Mouse (Mus musculus): ENCODE measurements at regions not wholly inside any gene's neighbourhood (a gene's known extent, or its start where the extent isn't known, plus 50 kb on each side); places are given as distances from the start of the nearest gene placed in this dataset.

DNA sequence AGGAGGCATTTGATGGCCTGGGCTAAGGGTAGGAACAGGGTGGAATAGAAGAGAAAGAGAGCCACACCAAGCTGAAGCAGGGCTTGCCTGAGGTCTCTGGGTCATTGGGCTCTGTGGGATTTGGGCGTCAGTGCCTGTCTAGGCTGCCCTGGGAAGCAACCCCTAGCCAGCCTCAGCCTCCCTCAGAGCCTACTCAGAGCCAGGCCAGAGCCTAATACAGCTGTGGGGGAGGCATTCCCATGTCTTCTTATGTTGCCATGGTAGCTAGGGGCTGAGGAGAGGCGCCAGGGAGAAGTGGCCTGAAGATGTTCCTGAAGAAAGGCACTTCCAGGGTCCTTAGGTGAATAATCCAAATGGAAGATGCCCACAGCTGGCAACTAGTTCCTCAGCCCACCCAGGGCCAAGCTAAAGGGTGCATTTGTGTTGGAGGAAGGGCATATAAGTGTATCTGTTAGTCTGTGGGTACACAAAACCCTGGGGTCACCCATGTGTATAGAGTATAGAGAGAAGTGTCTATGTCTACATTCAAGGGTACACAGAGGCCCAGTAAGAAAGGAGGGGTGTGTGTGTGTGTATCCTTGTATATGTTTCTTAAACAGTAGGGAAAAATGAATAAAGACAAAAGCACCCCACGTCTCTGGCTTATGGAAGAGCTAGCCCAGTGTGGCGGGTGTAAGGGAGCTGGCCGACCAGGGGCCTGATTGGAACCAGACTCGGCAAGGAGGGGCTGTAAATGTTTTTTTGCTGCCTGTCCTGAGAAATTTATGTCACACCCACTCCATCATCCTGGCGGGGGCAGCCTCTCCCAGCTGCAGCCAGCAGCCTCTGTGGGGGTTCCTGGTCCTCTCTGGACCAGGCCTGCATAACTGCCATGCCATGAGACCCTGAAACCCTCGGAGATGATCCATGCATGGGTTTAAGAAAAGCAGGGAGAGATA, 134.2 kb downstream of the Pja1 start:
- no peak for TF ChIP-seq CTCF (IDR thresholded peaks at IDR 0.05)
- intact Hi-C loops (cut with DNase I), result no loop called here
- no peak for DNase-seq (ENCODE audit: extremely low spot score in 1 of 2, low spot score in 2 of 2)
- Histone ChIP-seq H3K4me3 (no peak overlapping the region), H3K27ac (no peak overlapping the region)

DNA sequence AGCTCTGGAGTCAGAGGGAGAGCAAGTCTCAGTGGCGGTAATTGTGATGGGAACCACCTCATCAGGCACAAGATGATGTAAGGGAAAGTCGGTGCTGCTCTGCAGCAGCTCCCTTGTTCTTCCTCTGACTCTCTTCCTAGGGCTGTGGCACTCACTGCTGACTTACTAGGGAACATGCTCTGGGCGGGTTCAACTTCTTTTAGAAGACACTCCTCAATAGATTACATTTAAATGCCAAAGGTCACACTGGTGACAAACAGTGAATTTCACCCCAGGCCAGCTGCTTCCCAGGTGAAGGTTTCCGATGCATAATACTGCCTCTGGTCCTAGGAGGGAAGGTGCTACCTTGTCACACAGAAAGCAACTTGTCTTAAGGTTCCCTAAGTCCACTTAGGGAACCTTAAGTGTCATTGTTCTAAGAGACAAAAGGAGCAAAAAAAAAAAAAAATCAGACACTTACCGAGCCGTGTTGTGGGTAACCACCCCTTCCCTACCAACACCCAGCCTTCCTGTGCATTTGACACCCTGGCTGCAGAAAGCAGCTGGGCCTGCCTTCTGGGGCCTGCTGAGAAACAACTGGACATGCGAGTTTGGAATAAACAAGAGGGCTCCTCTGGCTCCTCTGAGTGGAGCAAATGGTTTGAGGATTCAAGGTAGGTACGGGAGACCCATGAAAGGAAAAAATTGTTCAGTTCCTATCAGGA, 135.0 kb downstream of the Pja1 start:
- Histone ChIP-seq H3K4me3 (no peak overlapping the region), H3K27ac (no peak overlapping the region)
- intact Hi-C loops (cut with DNase I), result no loop called here
- no peak for DNase-seq (ENCODE audit: extremely low spot score in 1 of 2, low spot score in 2 of 2)
- no peak for TF ChIP-seq CTCF (IDR thresholded peaks at IDR 0.05)

DNA sequence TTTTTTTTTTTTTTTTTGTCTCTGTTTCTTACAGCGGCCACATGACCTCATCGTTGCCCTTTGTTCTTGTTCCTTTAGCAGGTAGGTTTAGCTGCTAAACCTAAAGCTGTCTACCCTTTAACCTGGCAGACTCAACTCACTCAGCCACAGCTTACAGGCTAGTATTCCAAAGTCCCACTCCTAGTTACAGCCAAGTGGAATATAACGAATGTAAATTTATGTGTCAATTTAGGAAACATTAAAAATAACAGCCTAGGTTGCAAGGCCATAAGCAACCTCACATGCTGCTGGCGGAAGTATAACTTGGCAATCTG, 138.7 kb downstream of the Pja1 start:
- no peak overlapping the region for H3K4me3 ChIP-seq
- intact Hi-C loops (cut with DNase I), result no loop called here
- no peak for TF ChIP-seq CTCF (IDR thresholded peaks at IDR 0.05)
- DNase-seq (ENCODE audit: extremely low spot score in 1 of 2, low spot score in 2 of 2), result no peak
- H3K27ac ChIP-seq, result no peak overlapping the region

DNA sequence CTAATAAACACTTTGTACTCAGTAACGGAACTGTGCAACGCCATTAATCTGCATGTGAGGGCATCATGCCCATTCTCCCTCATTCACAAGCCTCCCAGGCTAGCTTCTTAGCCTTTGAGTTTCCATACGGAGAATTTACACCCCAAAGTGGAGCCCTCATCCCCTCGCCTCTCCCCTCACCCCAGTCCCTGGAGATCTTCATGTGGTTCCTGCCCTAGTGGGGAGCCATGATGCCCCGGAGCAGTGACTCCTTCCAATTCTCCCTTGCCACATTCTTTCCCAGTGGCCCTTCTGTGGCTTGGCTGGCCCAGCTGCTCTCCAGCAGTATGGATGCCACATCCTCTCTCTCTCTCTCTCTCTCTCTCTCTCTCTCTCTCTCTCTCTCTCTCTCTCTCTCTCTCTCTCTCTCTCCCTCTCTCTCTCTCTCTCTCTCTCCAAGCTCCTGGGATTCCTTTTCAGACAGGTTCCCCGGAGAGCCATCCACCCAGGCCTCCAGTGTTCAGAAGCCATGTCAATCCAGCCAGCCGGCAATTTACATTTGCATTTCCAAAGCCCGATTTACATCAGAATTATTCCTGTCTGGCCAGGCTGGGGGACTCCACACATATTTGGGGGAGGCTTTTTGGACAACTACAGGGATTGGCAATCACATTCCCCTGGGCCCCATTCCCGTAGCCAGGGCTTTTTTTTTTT, 139.2 kb downstream of the Pja1 start:
- intact Hi-C loops (cut with DNase I), result no loop called here
- TF ChIP-seq CTCF (IDR thresholded peaks at IDR 0.05), result no peak
- Histone ChIP-seq H3K4me3 (no peak overlapping the region), H3K27ac (no peak overlapping the region)
- no peak for DNase-seq (ENCODE audit: extremely low spot score in 1 of 2, low spot score in 2 of 2)

DNA sequence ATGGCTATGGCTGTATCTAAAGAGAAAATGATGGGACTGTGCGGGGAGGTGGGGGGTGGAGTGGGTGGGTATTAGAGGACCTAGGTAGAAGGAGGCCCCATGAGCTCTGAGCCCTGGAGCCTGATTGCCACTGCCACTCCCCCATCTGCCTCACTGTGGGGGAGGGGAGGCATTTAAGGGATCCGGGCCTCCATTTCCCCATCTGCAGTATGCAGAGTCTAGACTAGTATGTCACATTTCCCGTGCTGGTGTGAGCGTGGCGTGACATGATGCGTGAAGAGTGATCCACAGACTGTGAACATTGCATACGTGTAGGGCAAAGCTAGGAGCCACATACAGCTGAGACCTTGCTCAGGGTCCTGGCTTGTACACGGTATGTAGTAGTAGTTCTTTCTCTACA, 140.7 kb downstream of the Pja1 start:
- no peak for DNase-seq (ENCODE audit: extremely low spot score in 1 of 2, low spot score in 2 of 2)
- TF ChIP-seq CTCF (IDR thresholded peaks at IDR 0.05), result no peak
- Histone ChIP-seq H3K27ac (no peak overlapping the region), H3K4me3 (no peak overlapping the region)
- intact Hi-C loops (cut with DNase I), result no loop called here

DNA sequence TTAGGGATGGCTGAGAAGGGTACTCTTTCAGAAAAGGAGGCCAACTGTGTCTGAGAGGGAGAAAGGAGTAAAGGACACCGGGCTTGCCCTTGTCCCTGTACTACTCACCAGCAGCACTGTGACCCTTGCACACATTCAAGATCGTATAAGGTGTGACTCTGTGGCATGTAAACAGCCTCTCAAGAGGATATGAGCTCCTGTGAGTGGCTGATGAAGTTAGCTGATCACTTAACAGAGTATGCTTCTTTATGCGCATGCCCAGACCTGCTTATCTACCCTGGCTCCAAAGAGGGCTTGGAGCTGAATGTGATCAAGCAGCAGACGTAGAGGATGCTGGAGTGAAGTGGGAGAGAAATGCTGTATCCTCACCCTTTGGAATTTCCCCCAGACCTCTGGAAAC, 142.5 kb downstream of the Pja1 start:
- DNase-seq (ENCODE audit: extremely low spot score in 1 of 2, low spot score in 2 of 2), result no peak
- TF ChIP-seq CTCF (IDR thresholded peaks at IDR 0.05), result no peak
- intact Hi-C loops (cut with DNase I), result no loop called here
- Histone ChIP-seq H3K27ac (no peak overlapping the region), H3K4me3 (no peak overlapping the region)

DNA sequence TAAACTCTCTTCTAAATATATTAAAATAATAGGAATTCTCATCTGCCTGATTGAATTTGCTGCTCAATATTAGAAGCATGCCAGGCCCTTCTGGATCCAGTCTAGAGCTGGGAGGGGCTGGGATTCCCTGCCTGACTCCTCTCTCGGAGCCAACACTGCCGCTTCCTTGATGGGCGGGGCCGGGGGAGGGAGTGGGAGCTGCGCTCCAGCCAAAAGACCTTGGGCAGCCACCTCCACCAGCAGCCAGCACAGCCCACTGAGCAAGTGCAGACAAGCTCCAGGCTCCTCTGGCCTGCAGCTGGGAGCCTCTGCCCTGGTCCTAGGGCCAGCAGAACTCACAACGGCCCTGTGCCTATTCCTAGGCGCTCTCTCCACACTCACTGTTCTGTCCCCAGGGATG, 144.9 kb downstream of the Pja1 start:
- DNase-seq (ENCODE audit: extremely low spot score in 1 of 2, low spot score in 2 of 2), result no peak
- no peak for TF ChIP-seq CTCF (IDR thresholded peaks at IDR 0.05)
- Histone ChIP-seq H3K4me3 (no peak overlapping the region), H3K27ac (no peak overlapping the region)
- intact Hi-C loops (cut with DNase I), result no loop called here

DNA sequence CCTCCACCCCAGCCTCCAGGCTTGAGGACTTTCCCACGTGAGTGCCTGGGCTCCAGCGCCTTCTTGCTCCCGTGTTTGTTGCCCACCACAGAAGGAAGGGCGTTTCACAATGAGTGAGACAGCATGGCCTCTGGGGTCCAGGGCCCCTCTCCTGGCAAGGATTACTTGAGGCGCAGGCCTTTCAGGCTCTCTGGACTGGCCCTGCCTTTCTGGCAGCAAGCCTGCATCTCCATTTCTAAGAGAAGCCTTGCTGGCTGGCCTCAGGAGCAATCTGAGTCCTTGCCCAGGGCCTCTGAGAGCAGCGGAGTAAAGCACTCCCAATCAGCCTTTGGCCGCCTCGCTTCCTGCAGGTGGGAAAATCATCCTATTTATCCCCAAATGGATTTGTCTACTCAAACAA, 145.6 kb downstream of the Pja1 start:
- intact Hi-C loops (cut with DNase I), result no loop called here
- peak in 1 of 2 experiments; percentile 8 for DNase-seq (ENCODE audit: extremely low spot score in 1 of 2, low spot score in 2 of 2)

DNA sequence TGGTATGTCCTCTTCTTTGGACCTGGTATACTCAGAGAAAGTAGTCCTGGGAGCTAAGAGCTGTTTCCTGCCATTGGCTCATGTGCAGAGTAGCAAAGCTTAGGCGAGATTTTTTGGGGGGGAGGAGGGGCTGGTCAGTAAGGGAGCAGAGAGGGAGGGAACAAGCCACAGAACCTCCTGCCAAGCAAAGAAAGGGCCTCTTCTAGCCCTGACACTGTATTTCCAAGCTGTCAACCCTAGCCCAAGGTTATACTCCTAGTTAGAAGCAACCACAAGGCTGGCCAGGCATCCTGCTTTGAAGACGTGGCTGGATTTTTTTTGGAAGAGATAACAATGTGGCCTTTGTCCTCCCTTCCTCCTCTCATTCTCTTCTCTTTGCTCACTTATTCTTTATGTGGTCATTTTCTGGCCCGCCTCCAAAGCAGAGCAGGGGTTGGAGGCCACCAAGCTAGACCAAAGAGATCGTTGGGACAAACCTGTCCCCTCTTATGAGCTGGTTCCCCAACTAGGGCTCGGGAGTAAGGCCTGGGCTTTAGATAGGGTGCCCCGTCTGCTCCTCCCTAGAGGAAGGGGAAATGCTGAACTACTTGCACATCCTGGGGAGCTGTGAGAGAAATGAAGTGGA, 146.4 kb downstream of the Pja1 start:
- intact Hi-C loops (cut with DNase I), result no loop called here
- Histone ChIP-seq H3K27ac (no peak overlapping the region), H3K4me3 (no peak overlapping the region)
- TF ChIP-seq CTCF (IDR thresholded peaks at IDR 0.05), result no peak
- no peak for DNase-seq (ENCODE audit: extremely low spot score in 1 of 2, low spot score in 2 of 2)

More for the DNA sequence above, 145.6 kb downstream of the Pja1 start:
- no peak for TF ChIP-seq CTCF (IDR thresholded peaks at IDR 0.05)
- Histone ChIP-seq H3K27ac (no peak overlapping the region), H3K4me3 (no peak overlapping the region)

DNA sequence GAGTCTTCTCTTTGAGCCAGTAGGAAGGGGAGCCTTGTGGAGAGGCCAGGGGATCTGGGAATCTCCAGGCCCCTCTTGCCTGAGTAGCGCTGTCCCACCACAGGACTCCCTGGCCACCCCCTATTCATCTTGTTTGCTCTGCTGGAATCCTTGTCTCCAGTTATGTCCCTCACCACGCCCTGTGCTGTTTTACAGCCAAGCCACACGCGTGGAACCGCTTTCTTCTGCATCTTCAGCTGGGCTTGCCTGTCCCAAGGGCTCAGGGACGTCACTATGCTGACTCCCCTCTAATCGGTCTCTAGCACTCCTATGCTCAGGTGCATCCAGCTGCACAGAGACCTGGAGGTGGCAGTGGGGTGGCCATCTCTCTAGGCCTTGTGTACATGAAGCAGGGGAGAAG, 151.3 kb downstream of the Pja1 start:
- DNase-seq (ENCODE audit: extremely low spot score in 1 of 2, low spot score in 2 of 2), result no peak

DNA sequence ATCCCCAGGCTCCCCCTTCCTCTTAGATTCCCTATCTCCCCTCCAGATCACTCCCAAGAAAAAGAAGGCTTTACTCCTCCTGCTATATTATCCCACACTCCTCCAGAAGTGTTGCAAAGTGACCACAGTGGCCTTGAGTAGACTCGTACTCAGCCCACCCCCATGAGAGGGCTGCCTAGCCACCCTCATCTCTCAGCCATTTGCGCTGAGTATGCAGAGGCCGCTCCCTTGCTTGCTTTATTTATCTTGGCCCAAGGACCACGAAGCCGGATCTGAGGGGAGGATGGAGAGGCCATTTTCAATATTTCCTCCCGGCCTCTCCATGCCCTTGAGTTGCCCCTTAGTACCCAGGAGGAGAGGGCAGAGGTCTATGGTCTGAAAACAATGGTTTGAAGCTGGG, 151.9 kb downstream of the Pja1 start:
- intact Hi-C loops (cut with DNase I), result no loop called here
- H3K27ac ChIP-seq, result no peak overlapping the region

More for the DNA sequence above, 151.3 kb downstream of the Pja1 start:
- intact Hi-C loops (cut with DNase I), result no loop called here
- Histone ChIP-seq H3K27ac (no peak overlapping the region), H3K4me3 (no peak overlapping the region)
- no peak for TF ChIP-seq CTCF (IDR thresholded peaks at IDR 0.05)

DNA sequence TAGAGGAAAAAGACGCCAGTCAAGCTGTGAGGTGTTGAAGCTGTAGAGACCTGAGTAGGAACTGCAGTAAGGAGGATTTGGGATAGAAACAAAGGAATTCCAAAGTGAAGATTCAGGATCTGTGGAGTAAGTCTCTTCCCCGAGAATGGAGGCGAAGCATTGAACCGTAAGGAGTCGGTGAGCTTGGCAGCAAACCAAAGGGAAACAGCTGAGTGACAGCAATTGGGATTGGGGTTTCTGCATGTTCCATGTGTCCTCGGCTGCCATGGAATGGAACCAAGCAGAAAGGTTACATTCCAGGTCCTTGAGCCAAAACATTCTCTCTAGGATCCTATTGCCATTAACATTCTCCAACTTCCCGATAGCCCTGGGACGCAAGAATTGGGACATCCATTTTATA, 152.9 kb downstream of the Pja1 start:
- no peak for TF ChIP-seq CTCF (IDR thresholded peaks at IDR 0.05)
- Histone ChIP-seq H3K27ac (no peak overlapping the region), H3K4me3 (no peak overlapping the region)
- DNase-seq (ENCODE audit: extremely low spot score in 1 of 2, low spot score in 2 of 2), result no peak
- intact Hi-C loops (cut with DNase I), result no loop called here

More for the DNA sequence above, 151.9 kb downstream of the Pja1 start:
- no peak overlapping the region for H3K4me3 ChIP-seq
- no peak for DNase-seq (ENCODE audit: extremely low spot score in 1 of 2, low spot score in 2 of 2)
- TF ChIP-seq CTCF (IDR thresholded peaks at IDR 0.05), result no peak

All from left cerebral cortex, adult 2 months (tissue).